ENCODE assay signal across 23 mouse cellular contexts in the genomic region with DNA sequence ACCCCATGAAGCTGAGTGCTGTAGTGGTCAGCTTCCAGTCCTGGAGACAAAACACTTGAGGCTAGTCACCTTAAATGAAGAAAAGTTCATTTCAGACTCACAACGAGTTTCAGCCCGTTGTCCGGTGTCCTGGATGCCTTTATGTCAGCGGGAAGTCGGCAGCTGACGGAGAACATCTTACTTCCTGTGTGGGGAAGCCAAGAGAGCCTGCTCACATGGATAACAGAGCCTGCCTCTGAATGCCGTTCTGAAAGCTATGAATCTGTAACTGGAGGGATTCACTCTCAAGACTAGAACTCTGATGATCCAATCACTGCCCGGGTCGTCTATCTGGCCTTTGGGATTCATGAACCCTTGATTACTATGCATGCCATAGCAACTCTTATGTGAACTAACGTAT. TPM values are rescaled to one million over a fixed set of nuclear protein-coding genes. Genes with fewer than 3 reads are reported as not detected.
A peak's percentile ranks its signal among the peaks of the same experiment; 100 is the strongest.
DNase-seq lines count a peak whose midpoint lies in the region; TF ChIP-seq lines count a peak whose summit lies in the region.
"Had no signal": no experiment of that assay in that cellular context is flagged by ENCODE, and none has a peak within 500 bp of the region (broad histone marks: within the 10 kb centered on the region; RNA-seq: fewer than 3 reads in every experiment).

No protein-coding gene starts in this region.

- no peaks in the 10 kb centered on the region for H3K4me1 ChIP-seq in liver, adult 2 months (ENCODE audit: control insufficient read depth, insufficient read depth, low read length)
- peaks cover 7% of the 10 kb centered on the region for H3K4me1 ChIP-seq in testis, adult 2 months (ENCODE audit: control insufficient read depth, insufficient read depth, low read length)
- peaks cover 0 to 5% of the 10 kb centered on the region in 2 experiments; a peak in 3 of 4 replicates for H3K4me1 ChIP-seq in MEL (ENCODE audit: control insufficient read depth in 1 of 2, insufficient read depth in 2 of 2, low read length in 2 of 2)
- H3K4me1 ChIP-seq: embryonic facial prominence, embryonic 10.5 days; embryonic facial prominence, embryonic 12.5 days; forebrain, embryonic 13.5 days; forebrain, embryonic 15.5 days had no signal

- H3K9ac ChIP-seq in liver, adult 2 months (ENCODE audit: low read depth, low read length), result no peak overlapping the region
- peak overlapping the region; percentile 52 for H3K9ac ChIP-seq in MEL (ENCODE audit: control insufficient read depth, low read depth, low read length, poor library complexity, severe bottlenecking)
- H3K9ac ChIP-seq: embryonic facial prominence, embryonic 12.5 days; forebrain, embryonic 13.5 days; forebrain, embryonic 15.5 days; forebrain, postnatal 0 days had no signal

- H3K27me3 ChIP-seq in liver, adult 2 months (ENCODE audit: control insufficient read depth, insufficient read depth, low read length), result no peaks in the 10 kb centered on the region
- no peaks in the 10 kb centered on the region for H3K27me3 ChIP-seq in testis, adult 2 months (ENCODE audit: control insufficient read depth, insufficient read depth, low read length)
- no peaks in the 10 kb centered on the region for H3K27me3 ChIP-seq in MEL (ENCODE audit: control insufficient read depth in 1 of 2, insufficient read depth in 2 of 2, low read length in 2 of 2)
- H3K27me3 ChIP-seq: CH12.LX; embryonic facial prominence, embryonic 12.5 days; forebrain, embryonic 13.5 days; forebrain, embryonic 15.5 days; Patski had no signal

- H3K27ac ChIP-seq in liver, adult 2 months (replicated peaks; ENCODE audit: insufficient read depth, low read depth, low read length), result no peak overlapping the region
- no peak overlapping the region for H3K27ac ChIP-seq in testis, adult 2 months (ENCODE audit: control insufficient read depth, insufficient read depth, low read depth, low read length)
- no peak overlapping the region for H3K27ac ChIP-seq in MEL (ENCODE audit: control insufficient read depth, low read depth, low read length)
- H3K27ac ChIP-seq: embryonic facial prominence, embryonic 10.5 days; embryonic facial prominence, embryonic 12.5 days; forebrain, embryonic 13.5 days; forebrain, embryonic 15.5 days had no signal

- 73% methylated on average over 10 of the region's 10 CpGs for WGBS in liver, adult 2 months

- H3K9me3 ChIP-seq in MEL (replicated peaks; ENCODE audit: insufficient read depth, low read length), result no peaks in the 10 kb centered on the region
- H3K9me3 ChIP-seq: embryonic facial prominence, embryonic 10.5 days; embryonic facial prominence, embryonic 12.5 days; forebrain, embryonic 13.5 days; forebrain, embryonic 15.5 days; G1E had no signal

- H3K79me2 ChIP-seq in liver, adult 2 months (ENCODE audit: control insufficient read depth, insufficient read depth, low read length), result no peaks in the 10 kb centered on the region
- H3K79me2 ChIP-seq in MEL (ENCODE audit: control insufficient read depth, insufficient read depth, low read length, poor library complexity), result no peaks in the 10 kb centered on the region

- TF ChIP-seq CTCF in liver, adult 2 months (IDR thresholded peaks at IDR 0.05; ENCODE audit: low read depth, low read length), result no peak
- TF ChIP-seq CTCF in testis, adult 2 months (IDR thresholded peaks at IDR 0.05; ENCODE audit: control insufficient read depth, insufficient read depth, insufficient replicate concordance, low read depth, low read length), result no peak
- no peak for TF ChIP-seq CTCF in MEL (IDR thresholded peaks at IDR 0.05 in 2 of 3, conservative IDR thresholded peaks at IDR 0.05 in 1 of 3; ENCODE audit: control insufficient read depth in 1 of 3, insufficient read depth in 1 of 3, low read depth in 2 of 3, low read length in 3 of 3, poor library complexity in 1 of 3, severe bottlenecking in 1 of 3)

- TF ChIP-seq EP300 in MEL (IDR thresholded peaks at IDR 0.05; ENCODE audit: low read depth in 1 of 2, low read length in 2 of 2), result no peak; a peak in 1 of 4 replicates

- no peaks in the 10 kb centered on the region for H3K36me3 ChIP-seq in liver, adult 2 months (ENCODE audit: control insufficient read depth, insufficient read depth, low read length)
- H3K36me3 ChIP-seq in testis, adult 2 months (ENCODE audit: control insufficient read depth, insufficient read depth, low read length), result no peaks in the 10 kb centered on the region
- peaks cover 0 to 5% of the 10 kb centered on the region in 2 experiments; a peak in 2 of 4 replicates for H3K36me3 ChIP-seq in MEL (ENCODE audit: control insufficient read depth in 1 of 2, insufficient read depth in 2 of 2, low read length in 2 of 2)
- H3K36me3 ChIP-seq: embryonic facial prominence, embryonic 10.5 days; embryonic facial prominence, embryonic 12.5 days; forebrain, embryonic 15.5 days; G1E had no signal

- no peak for TF ChIP-seq RAD21 in MEL (IDR thresholded peaks at IDR 0.05; ENCODE audit: low read depth, low read length)

- no peak for TF ChIP-seq POLR2A in liver, adult 2 months (IDR thresholded peaks at IDR 0.05; ENCODE audit: extremely low read depth, insufficient read depth, low read length)
- TF ChIP-seq POLR2A in testis, adult 2 months (IDR thresholded peaks at IDR 0.05; ENCODE audit: control insufficient read depth, low read depth, low read length), result no peak
- no peak for TF ChIP-seq POLR2A in MEL (IDR thresholded peaks at IDR 0.05; ENCODE audit: control insufficient read depth in 1 of 2, insufficient read depth in 1 of 2, low read depth in 1 of 2, low read length in 2 of 2, poor library complexity in 1 of 2)

- H3K4me3 ChIP-seq in liver, adult 2 months (ENCODE audit: insufficient read depth, low read depth, low read length), result peak overlapping the region; percentile 38
- H3K4me3 ChIP-seq in testis, adult 2 months (ENCODE audit: control insufficient read depth, low read depth, low read length), result peak overlapping the region; percentile 20
- H3K4me3 ChIP-seq in MEL (ENCODE audit: control insufficient read depth in 1 of 2, insufficient read depth in 1 of 2, low read depth in 2 of 2, low read length in 2 of 2), result peak overlapping the region; percentile 36 to 63
- H3K4me3 ChIP-seq: embryonic facial prominence, embryonic 10.5 days; embryonic facial prominence, embryonic 12.5 days; forebrain, embryonic 13.5 days; forebrain, embryonic 15.5 days had no signal

- no peak for DNase-seq in liver, adult 2 months (ENCODE audit: extremely low read depth, low read depth, low spot score)
- DNase-seq in liver (no peak), MEL (ENCODE audit: low read depth, low spot score) (peak; percentile 65)
- no peak for DNase-seq in testis, postnatal 14 days (ENCODE audit: low spot score)
- DNase-seq in left cerebral cortex, adult 9 months (ENCODE audit: low spot score in 2 of 2), result no peak
- DNase-seq: adrenal gland, adult 8-10 months; adrenal gland, postnatal 14 days; adrenal gland, postnatal 36 days; B cell, adult 2 months; cerebellum, adult 11-12 months; cerebellum, adult 2 months; cerebellum, adult 9-10 months; cerebellum, postnatal 10 days; cerebellum, postnatal 25 days; forebrain, postnatal 0 days had no signal

TF ChIP-seq in MEL, 35 proteins besides CTCF, POLR2A, EP300 and RAD21:
- TF ChIP-seq USF2 (IDR thresholded peaks at IDR 0.05; ENCODE audit: borderline replicate concordance in 1 of 2, insufficient read depth in 1 of 2, low read depth in 1 of 2, low read length in 2 of 2) (no peak), TAL1 (IDR thresholded peaks at IDR 0.05; ENCODE audit: low read length) (peak; percentile 28), KAT2A (conservative IDR thresholded peaks at IDR 0.05; ENCODE audit: low read depth, low read length) (no peak), TBP (IDR thresholded peaks at IDR 0.05; ENCODE audit: low read depth, low read length) (0 out of 2 replicates have a peak, but pooled peaks have one; percentile 18), SIN3A (IDR thresholded peaks at IDR 0.05; ENCODE audit: low read length) (no peak)

RNA-seq across cellular contexts. Expression of a gene that starts 21.1 kb away (rescaled TPM):
- total RNA-seq in liver, adult 2 months (2014; rRNA removed), result 3.7 and 3.9 TPM in 2 replicates
- polyA plus RNA-seq in liver, adult 2 months (2012; rRNA removed), result 2.2 and 2.3 TPM in 2 replicates
- 18.6 and 19.6 TPM in 2 replicates for polyA plus RNA-seq in testis, adult 2 months (2012; rRNA removed)
- total RNA-seq in MEL (2012; rRNA removed), result 6.3 and 7.5 TPM in 2 replicates
- polyA plus RNA-seq in MEL (2012; ENCODE audit: insufficient read depth in 1 of 2, insufficient read length in 2 of 2, low read depth in 1 of 2, low replicate concordance in 2 of 2, missing spikeins in 1 of 2), result 10 to 100 TPM in 1 of 2 experiments, not detected in 1; 14.8 TPM
